Mouse (Mus musculus): ENCODE data around the gene Efs. TPM values are rescaled to one million over a fixed set of nuclear protein-coding genes. Genes with fewer than 3 reads are reported as not detected.
"Not testable (repeated sequence)": the region's sequence is repeated elsewhere in the genome, so short reads cannot be mapped to it uniquely, and the experiment has no call there.

The Efs gene
- polyA plus RNA-seq, 1 experiment from 2014 or later = 11.7 TPM

- Histone ChIP-seq H3K27me3 (ENCODE audit: control insufficient read depth, insufficient read depth, low read depth, low read length) (no peaks in the 10 kb centered on the region), H3K9ac (ENCODE audit: low read depth, low read length) (no peak overlapping the region), H3K4me3 (ENCODE audit: low read depth, low read length) (no peak overlapping the region), H3K4me1 (ENCODE audit: control insufficient read depth, insufficient read depth, low read length) (no peaks in the 10 kb centered on the region), H3K27ac (ENCODE audit: low read length) (no peak overlapping the region), H3K4me2 (ENCODE audit: low read length) (no peak overlapping the region), H3K9me3 (replicated peaks; ENCODE audit: control insufficient read depth, low read length, poor library complexity, severe bottlenecking) (no peaks in the 10 kb centered on the region), H3K36me3 (ENCODE audit: control insufficient read depth, insufficient read depth, low read length) (no peaks in the 10 kb centered on the region)
- ATAC-seq = no peak
- 85% methylated on average over 3 of the region's 3 CpGs for WGBS
These were observed 28.5 kb upstream of the Efs start for GRCm38 (mm10) chr14:54954474-54954873.

DNA sequence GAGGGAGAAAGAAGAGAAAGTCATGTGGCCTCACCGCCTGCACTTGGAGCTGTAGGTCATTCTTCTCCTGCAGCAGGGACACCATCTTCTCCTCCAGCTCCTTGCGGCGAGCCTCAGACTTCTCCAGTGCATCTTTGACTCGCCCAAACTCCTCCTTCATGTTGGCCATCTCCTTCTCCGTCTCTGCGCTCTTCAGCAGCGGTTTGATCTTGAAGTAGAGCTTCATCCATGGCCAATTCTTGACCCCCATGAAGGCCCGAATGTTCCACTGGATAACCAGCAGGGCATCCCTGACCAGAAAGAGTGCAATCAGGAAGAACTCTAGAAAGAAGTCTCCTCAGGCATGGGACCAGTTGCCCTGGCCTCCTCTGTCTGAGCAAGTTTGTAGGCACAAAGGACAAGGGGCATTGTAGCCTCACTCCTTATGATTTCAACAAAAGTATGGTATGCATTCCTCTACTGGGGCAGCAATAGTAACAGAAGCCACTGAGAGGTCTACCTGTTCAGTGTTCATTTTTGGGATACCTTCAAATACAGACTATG, 27.8 kb upstream of the Efs start:
- Histone ChIP-seq H3K4me3 (ENCODE audit: low read depth, low read length) (no peak overlapping the region), H3K4me1 (ENCODE audit: control insufficient read depth, insufficient read depth, low read length) (no peaks in the 10 kb centered on the region), H3K9ac (ENCODE audit: low read depth, low read length) (no peak overlapping the region), H3K9me3 (replicated peaks; ENCODE audit: control insufficient read depth, low read length, poor library complexity, severe bottlenecking) (no peaks in the 10 kb centered on the region), H3K27me3 (ENCODE audit: control insufficient read depth, insufficient read depth, low read depth, low read length) (no peaks in the 10 kb centered on the region), H3K36me3 (ENCODE audit: control insufficient read depth, insufficient read depth, low read length) (no peaks in the 10 kb centered on the region), H3K27ac (ENCODE audit: low read length) (no peak overlapping the region), H3K4me2 (ENCODE audit: low read length) (no peak overlapping the region)
- ATAC-seq = no peak
- 92% methylated on average over 8 of the region's 8 CpGs for WGBS

GRCm38 (mm10) chr14:54951587-54951986, 25.7 kb upstream of the Efs start:
- Histone ChIP-seq H3K4me2 (ENCODE audit: low read length) (no peak overlapping the region), H3K36me3 (ENCODE audit: control insufficient read depth, insufficient read depth, low read length) (no peaks in the 10 kb centered on the region), H3K4me1 (ENCODE audit: control insufficient read depth, insufficient read depth, low read length) (no peaks in the 10 kb centered on the region), H3K9ac (ENCODE audit: low read depth, low read length) (no peak overlapping the region), H3K27me3 (ENCODE audit: control insufficient read depth, insufficient read depth, low read depth, low read length) (no peaks in the 10 kb centered on the region), H3K9me3 (replicated peaks; ENCODE audit: control insufficient read depth, low read length, poor library complexity, severe bottlenecking) (no peaks in the 10 kb centered on the region), H3K4me3 (ENCODE audit: low read depth, low read length) (no peak overlapping the region), H3K27ac (ENCODE audit: low read length) (no peak overlapping the region)
- 88% methylated on average over 6 of the region's 6 CpGs for WGBS
- ATAC-seq = no peak

DNA sequence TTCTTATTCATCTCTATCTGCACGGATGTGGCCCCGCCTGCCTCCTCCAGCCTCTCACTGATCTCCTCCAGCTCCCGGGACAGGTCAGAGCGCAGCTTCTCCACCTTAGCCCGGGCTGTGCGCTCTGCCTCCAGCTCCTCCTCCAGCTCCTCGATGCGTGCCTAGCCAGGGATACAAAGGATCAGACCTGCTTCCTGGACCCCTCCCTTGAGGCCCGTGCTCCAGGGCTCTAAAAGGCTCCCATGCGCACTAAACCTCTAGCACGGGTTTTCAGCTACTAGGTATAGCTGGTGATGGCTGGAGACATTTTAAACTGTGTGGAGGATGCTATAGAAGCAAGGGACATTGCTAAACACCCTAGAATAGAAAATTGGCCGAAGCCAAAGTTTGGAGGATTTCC, 24.6 kb upstream of the Efs start:
- Histone ChIP-seq H3K9me3 (replicated peaks; ENCODE audit: control insufficient read depth, low read length, poor library complexity, severe bottlenecking) (no peaks in the 10 kb centered on the region), H3K27ac (ENCODE audit: low read length) (no peak overlapping the region), H3K4me1 (ENCODE audit: control insufficient read depth, insufficient read depth, low read length) (no peaks in the 10 kb centered on the region), H3K27me3 (ENCODE audit: control insufficient read depth, insufficient read depth, low read depth, low read length) (no peaks in the 10 kb centered on the region), H3K36me3 (ENCODE audit: control insufficient read depth, insufficient read depth, low read length) (no peaks in the 10 kb centered on the region), H3K4me3 (ENCODE audit: low read depth, low read length) (no peak overlapping the region), H3K4me2 (ENCODE audit: low read length) (no peak overlapping the region), H3K9ac (ENCODE audit: low read depth, low read length) (no peak overlapping the region)
- ATAC-seq = no peak
- WGBS = 71% methylated on average over 12 of the region's 12 CpGs

DNA sequence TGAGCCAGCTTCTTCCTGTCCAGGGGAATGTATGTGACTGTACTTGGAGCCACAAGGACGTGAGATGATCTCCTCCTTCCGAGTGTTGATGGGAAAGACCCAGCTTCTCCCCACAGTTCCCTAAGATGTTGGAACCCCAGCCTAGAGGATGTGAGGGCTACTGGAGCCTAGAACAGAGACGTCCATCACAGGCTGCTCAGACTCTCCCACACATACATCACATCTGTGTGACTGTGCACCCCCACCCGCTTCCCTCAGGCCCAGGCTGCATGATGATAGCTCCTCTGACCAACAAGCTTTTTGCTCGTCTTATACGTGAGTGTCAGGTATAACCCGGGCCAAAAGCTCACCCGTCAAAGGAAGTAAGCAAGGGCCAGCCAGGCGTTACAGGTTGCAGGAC, 22.9 kb upstream of the Efs start:
- 90% methylated on average over 9 of the region's 9 CpGs for WGBS
- H3K27ac ChIP-seq (ENCODE audit: low read length) = no peak overlapping the region
- no peaks in the 10 kb centered on the region for H3K36me3 ChIP-seq (ENCODE audit: control insufficient read depth, insufficient read depth, low read length)
- no peak overlapping the region for H3K9ac ChIP-seq (ENCODE audit: low read depth, low read length)
- H3K4me1 ChIP-seq (ENCODE audit: control insufficient read depth, insufficient read depth, low read length) = no peaks in the 10 kb centered on the region
- ATAC-seq = no peak
- no peaks in the 10 kb centered on the region for H3K9me3 ChIP-seq (replicated peaks; ENCODE audit: control insufficient read depth, low read length, poor library complexity, severe bottlenecking)
- H3K27me3 ChIP-seq (ENCODE audit: control insufficient read depth, insufficient read depth, low read depth, low read length) = no peaks in the 10 kb centered on the region
- H3K4me3 ChIP-seq (ENCODE audit: low read depth, low read length) = no peak overlapping the region
- no peak overlapping the region for H3K4me2 ChIP-seq (ENCODE audit: low read length)

DNA sequence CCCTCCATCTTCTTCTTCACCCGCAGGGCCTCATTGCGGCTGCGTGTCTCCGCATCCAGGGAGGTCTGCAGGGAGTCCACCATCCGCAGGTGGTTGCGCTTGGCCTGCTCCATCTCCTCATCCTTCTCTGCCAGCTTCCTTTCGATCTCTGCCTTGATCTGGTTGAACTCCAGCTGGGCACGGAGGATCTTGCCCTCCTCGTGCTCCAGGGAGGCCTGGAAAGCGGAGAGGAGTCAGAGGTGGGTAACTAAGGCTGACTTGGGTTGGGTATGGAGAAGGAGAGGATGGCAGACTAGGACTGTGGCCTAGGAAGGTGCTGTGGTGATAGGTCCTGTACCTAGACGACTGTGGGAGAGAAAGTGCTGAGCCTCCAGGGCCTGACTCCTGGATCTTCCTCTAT, 21.1 kb upstream of the Efs start:
- H3K9me3 ChIP-seq (replicated peaks; ENCODE audit: control insufficient read depth, low read length, poor library complexity, severe bottlenecking); ATAC-seq; H3K36me3 ChIP-seq (ENCODE audit: control insufficient read depth, insufficient read depth, low read length); H3K9ac ChIP-seq (ENCODE audit: low read depth, low read length); H3K4me3 ChIP-seq (ENCODE audit: low read depth, low read length); H3K27ac ChIP-seq (ENCODE audit: low read length); H3K4me1 ChIP-seq (ENCODE audit: control insufficient read depth, insufficient read depth, low read length); H3K27me3 ChIP-seq (ENCODE audit: control insufficient read depth, insufficient read depth, low read depth, low read length); H3K4me2 ChIP-seq (ENCODE audit: low read length): not testable (repeated sequence)
- WGBS = 86% methylated on average over 6 of the region's 11 CpGs

GRCm38 (mm10) chr14:54945975-54946704, 20.2 kb upstream of the Efs start:
- Histone ChIP-seq H3K27me3 (ENCODE audit: control insufficient read depth, insufficient read depth, low read depth, low read length) (no peaks in the 10 kb centered on the region), H3K4me3 (ENCODE audit: low read depth, low read length) (no peak overlapping the region), H3K9me3 (replicated peaks; ENCODE audit: control insufficient read depth, low read length, poor library complexity, severe bottlenecking) (no peaks in the 10 kb centered on the region), H3K27ac (ENCODE audit: low read length) (no peak overlapping the region), H3K4me2 (ENCODE audit: low read length) (no peak overlapping the region), H3K9ac (ENCODE audit: low read depth, low read length) (no peak overlapping the region), H3K36me3 (ENCODE audit: control insufficient read depth, insufficient read depth, low read length) (no peaks in the 10 kb centered on the region), H3K4me1 (ENCODE audit: control insufficient read depth, insufficient read depth, low read length) (no peaks in the 10 kb centered on the region)
- no peak for ATAC-seq
- WGBS = 82% methylated on average over 19 of the region's 19 CpGs

- no peak for ATAC-seq
- 76% methylated on average over 2 of the region's 2 CpGs for WGBS
- no peaks in the 10 kb centered on the region for H3K9me3 ChIP-seq (replicated peaks; ENCODE audit: control insufficient read depth, low read length, poor library complexity, severe bottlenecking)
- H3K9ac ChIP-seq (ENCODE audit: low read depth, low read length) = no peak overlapping the region
- H3K4me2 ChIP-seq (ENCODE audit: low read length) = no peak overlapping the region
- H3K4me1 ChIP-seq (ENCODE audit: control insufficient read depth, insufficient read depth, low read length) = no peaks in the 10 kb centered on the region
- H3K4me3 ChIP-seq (ENCODE audit: low read depth, low read length) = no peak overlapping the region
- no peak overlapping the region for H3K27ac ChIP-seq (ENCODE audit: low read length)
- no peaks in the 10 kb centered on the region for H3K36me3 ChIP-seq (ENCODE audit: control insufficient read depth, insufficient read depth, low read length)
- H3K27me3 ChIP-seq (ENCODE audit: control insufficient read depth, insufficient read depth, low read depth, low read length) = no peaks in the 10 kb centered on the region
These were observed 19.0 kb upstream of the Efs start for GRCm38 (mm10) chr14:54944939-54945338.

DNA sequence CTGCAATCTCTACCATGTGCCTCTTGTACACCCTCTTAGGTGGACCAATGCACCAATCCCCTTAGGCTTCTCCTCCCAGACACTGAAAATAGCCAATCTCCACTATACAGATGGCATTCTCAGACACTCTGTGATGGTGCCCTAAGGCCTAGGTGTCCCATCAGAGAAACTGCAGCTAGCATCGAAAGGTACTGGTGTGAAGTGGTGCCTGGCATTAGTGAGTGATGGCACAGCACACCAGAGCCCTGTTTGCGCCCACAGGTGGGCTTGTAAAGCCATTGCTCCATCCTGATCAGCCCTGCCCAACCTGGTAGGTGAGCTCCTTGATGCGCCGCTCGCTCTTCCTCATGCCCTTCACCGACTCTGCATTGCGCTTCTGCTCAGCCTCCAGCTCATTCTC, 18.0 kb upstream of the Efs start:
- no peak for ATAC-seq
- no peaks in the 10 kb centered on the region for H3K36me3 ChIP-seq (ENCODE audit: control insufficient read depth, insufficient read depth, low read length)
- H3K9ac ChIP-seq (ENCODE audit: low read depth, low read length) = no peak overlapping the region
- no peaks in the 10 kb centered on the region for H3K9me3 ChIP-seq (replicated peaks; ENCODE audit: control insufficient read depth, low read length, poor library complexity, severe bottlenecking)
- H3K27ac ChIP-seq (ENCODE audit: low read length) = no peak overlapping the region
- no peak overlapping the region for H3K4me3 ChIP-seq (ENCODE audit: low read depth, low read length)
- WGBS = 93% methylated on average over 7 of the region's 7 CpGs
- H3K4me2 ChIP-seq (ENCODE audit: low read length) = no peak overlapping the region
- no peaks in the 10 kb centered on the region for H3K27me3 ChIP-seq (ENCODE audit: control insufficient read depth, insufficient read depth, low read depth, low read length)
- no peaks in the 10 kb centered on the region for H3K4me1 ChIP-seq (ENCODE audit: control insufficient read depth, insufficient read depth, low read length)
